Mouse (Mus musculus) C2C12 (cell line): ENCODE data around the gene Ephx4. TPM values are rescaled to one million over a fixed set of nuclear protein-coding genes. Genes with fewer than 3 reads are reported as not detected.

Experiments used
- H3K27me3 ChIP-seq: one replicate; pipeline ENCODE4 v1.6.1; 2011; ENCODE audit not compliant: control insufficient read depth, insufficient read depth, insufficient read length
- H3K36me3 ChIP-seq: one replicate; pipeline ENCODE4 v1.6.1; 2011; ENCODE audit not compliant: control insufficient read depth, insufficient read depth
- H3K4me3 ChIP-seq: one replicate; pipeline ENCODE4 v1.5.1; 2011; ENCODE audit warnings: mild to moderate bottlenecking, control low read depth; ENCODE audit not compliant: poor library complexity, insufficient read depth, severe bottlenecking
- H3K79me2 ChIP-seq: one replicate; pipeline ENCODE4 v1.6.1; 2011; ENCODE audit not compliant: control insufficient read depth, insufficient read depth
- H3K79me3 ChIP-seq: one replicate; pipeline ENCODE4 v1.6.1; 2011; ENCODE audit warnings: low read depth, control low read depth
- H3ac ChIP-seq: one replicate; pipeline ENCODE3; 2011; ENCODE audit warnings: low read depth; ENCODE audit not compliant: control insufficient read depth, insufficient read length
- CEBPB ChIP-seq: IDR thresholded peaks from one replicate; pipeline ENCODE4 v1.6.1; 2011; ENCODE audit warnings: low read depth, mild to moderate bottlenecking, control low read depth, moderate library complexity
- CTCF ChIP-seq: IDR thresholded peaks from one replicate; pipeline ENCODE4 v1.5.1; 2011; ENCODE audit not compliant: control insufficient read depth, insufficient read depth, insufficient read length
- FOSL1 ChIP-seq: IDR thresholded peaks from one replicate; pipeline ENCODE4 v1.8.0; 2011; ENCODE audit warnings: mild to moderate bottlenecking, low read length; ENCODE audit not compliant: poor library complexity, insufficient read depth, severe bottlenecking
- MAX ChIP-seq: IDR thresholded peaks from one replicate; pipeline ENCODE4 v1.6.1; 2011; ENCODE audit warnings: mild to moderate bottlenecking, control low read depth
- MYOD1 ChIP-seq: IDR thresholded peaks from one replicate; pipeline ENCODE4 v1.6.1; 2011; ENCODE audit warnings: low read depth; ENCODE audit not compliant: control insufficient read depth, insufficient read length
- MYOG ChIP-seq: IDR thresholded peaks from one replicate; pipeline ENCODE4 v1.6.1; 2011; ENCODE audit not compliant: control insufficient read depth, insufficient read length; ENCODE audit errors: extremely low read depth
- USF1 ChIP-seq: IDR thresholded peaks from one replicate; pipeline ENCODE4 v1.6.1; 2011; ENCODE audit warnings: low read depth, mild to moderate bottlenecking, control low read depth, moderate library complexity
- polyA plus RNA-seq: library from polyadenylated mRNA; unstranded; fragments of >200 nt; fragmentation: generic; extraction: Trizol; gene quantifications from one replicate; pipeline ENCODE4 v1.2.1, GENCODE M21; 2012; ENCODE audit warnings: missing spikeins

The Ephx4 gene
- polyA plus RNA-seq, 1 experiment: not detected

DNA sequence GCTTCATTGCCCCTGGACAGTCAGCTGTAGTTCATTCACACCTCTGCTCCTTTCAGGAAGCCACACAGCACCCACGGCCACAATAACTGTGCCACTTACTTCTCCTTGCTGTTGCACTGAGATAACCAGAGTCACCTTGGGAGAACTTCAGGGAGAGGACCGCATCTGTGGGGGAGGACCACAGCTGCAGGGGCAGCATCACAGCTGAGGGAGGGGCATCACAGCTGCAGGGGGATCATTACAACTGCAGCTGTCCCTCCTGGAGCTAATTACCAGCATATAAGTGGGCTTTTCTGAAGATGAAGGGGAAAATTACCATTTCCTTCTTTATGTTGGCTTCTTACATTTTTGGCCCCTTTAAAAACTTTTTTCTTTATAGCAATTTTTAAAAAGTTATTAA is 8.1 kb upstream of the Ephx4 start:
- H3K79me2 ChIP-seq: no peaks in the 10 kb centered on the region
- H3K79me3 ChIP-seq: no peaks in the 10 kb centered on the region
- no peak overlapping the region for H3ac ChIP-seq
- H3K4me3 ChIP-seq: no peak overlapping the region
- H3K27me3 ChIP-seq: peaks cover 7% of the 10 kb centered on the region
- no peak for TF ChIP-seq CTCF
- no peak for TF ChIP-seq FOSL1
- TF ChIP-seq MYOG: no peak
- no peak for TF ChIP-seq MAX
- TF ChIP-seq CEBPB: no peak
- no peak for TF ChIP-seq MYOD1
- TF ChIP-seq USF1: no peak
- H3K36me3 ChIP-seq: no peaks in the 10 kb centered on the region

DNA sequence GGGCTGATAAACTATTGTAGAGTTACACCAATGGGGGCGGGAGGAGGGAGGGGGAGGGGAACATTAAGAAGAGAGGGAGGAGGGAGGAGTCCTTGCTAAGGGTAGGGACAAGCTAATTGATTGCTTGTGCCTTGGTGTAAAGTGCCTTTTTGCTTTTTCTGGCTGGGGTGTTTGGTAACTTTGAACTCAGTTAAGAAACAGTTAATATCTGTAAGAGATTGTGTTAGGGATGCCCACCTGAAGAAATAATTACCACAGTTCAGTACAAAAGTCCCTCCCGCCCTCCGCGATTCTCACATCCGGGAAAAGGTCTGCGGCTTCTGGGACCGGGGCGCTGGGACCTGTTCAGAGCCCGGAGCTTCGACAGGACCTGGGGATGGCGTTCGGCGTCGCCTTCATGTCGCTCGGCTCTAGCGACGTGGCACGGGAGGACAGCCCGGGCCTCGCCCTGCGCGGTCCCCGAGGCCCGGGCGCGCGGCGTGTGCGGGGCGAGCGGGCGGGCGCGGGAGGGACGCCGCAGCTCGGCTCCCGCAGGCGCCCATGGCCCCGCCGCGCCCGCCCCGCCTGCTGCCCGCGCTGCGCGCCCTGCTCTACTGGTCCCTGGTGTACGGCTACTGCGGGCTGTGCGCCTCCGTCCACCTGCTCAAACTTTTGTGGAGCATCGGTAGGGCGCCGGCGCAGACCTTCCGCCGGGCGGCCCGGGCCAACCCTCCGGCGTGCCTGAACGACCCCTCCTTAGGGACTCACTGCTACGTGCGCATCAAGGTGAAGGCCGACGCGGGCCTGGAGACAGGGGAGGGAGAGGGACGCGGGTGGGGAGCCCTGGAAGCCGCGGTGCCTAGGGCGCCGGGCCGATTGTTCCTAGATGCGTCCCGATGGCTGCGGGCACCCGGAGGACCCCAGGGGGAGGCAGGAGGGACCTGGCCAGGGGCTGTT is 743 bp downstream of the Ephx4 start:
- no peak overlapping the region for H3K4me3 ChIP-seq
- no peaks in the 10 kb centered on the region for H3K79me3 ChIP-seq
- H3ac ChIP-seq: no peak overlapping the region
- TF ChIP-seq MYOD1 (no peak), CEBPB (no peak), MAX (no peak), CTCF (no peak), FOSL1 (no peak), USF1 (no peak)
- H3K79me2 ChIP-seq: no peaks in the 10 kb centered on the region
- peaks cover 26% of the 10 kb centered on the region for H3K27me3 ChIP-seq
- no peaks in the 10 kb centered on the region for H3K36me3 ChIP-seq

GRCm38 (mm10) chr5:107403947-107404684 is 1.6 kb downstream of the Ephx4 start:
- Histone ChIP-seq H3K79me3 (no peaks in the 10 kb centered on the region), H3K36me3 (no peaks in the 10 kb centered on the region), H3ac (no peak overlapping the region), H3K4me3 (no peak overlapping the region), H3K79me2 (no peaks in the 10 kb centered on the region), H3K27me3 (peaks cover 26% of the 10 kb centered on the region)
- no peak for TF ChIP-seq MAX
- no peak for TF ChIP-seq MYOD1
- TF ChIP-seq CTCF: no peak
- no peak for TF ChIP-seq MYOG

GRCm38 (mm10) chr5:107405361-107405760 is 2.8 kb downstream of the Ephx4 start:
- Histone ChIP-seq H3K79me3 (no peaks in the 10 kb centered on the region), H3K4me3 (no peak overlapping the region), H3K36me3 (no peaks in the 10 kb centered on the region), H3K79me2 (no peaks in the 10 kb centered on the region), H3ac (no peak overlapping the region), H3K27me3 (peaks cover 26% of the 10 kb centered on the region)
- TF ChIP-seq MAX (no peak), CTCF (no peak), MYOD1 (no peak), MYOG (no peak), USF1 (no peak), FOSL1 (no peak), CEBPB (no peak)

DNA sequence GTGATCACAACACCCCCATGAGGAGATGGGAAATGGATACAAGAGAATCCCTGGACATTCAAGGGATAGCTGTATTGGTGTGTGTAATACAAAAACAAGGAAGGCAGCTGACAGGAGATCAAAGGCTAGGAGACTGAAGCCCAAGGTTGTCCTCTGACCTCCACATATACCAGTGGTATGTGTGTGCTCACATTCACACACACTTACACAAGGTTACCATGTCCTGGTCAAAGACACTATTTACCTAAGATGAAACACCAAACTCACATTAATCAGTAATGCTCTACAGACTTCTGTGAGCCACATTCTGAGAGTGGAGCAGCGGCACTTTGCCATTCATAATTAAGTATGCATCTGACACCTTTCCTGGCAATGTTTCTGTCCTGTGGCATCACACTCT is 7.8 kb downstream of the Ephx4 start:
- Histone ChIP-seq H3K27me3 (peaks cover 3% of the 10 kb centered on the region), H3K36me3 (no peaks in the 10 kb centered on the region)

More for the DNA sequence above, 7.8 kb downstream of the Ephx4 start:
- Histone ChIP-seq H3K4me3 (no peak overlapping the region), H3K79me3 (no peaks in the 10 kb centered on the region), H3ac (no peak overlapping the region), H3K79me2 (no peaks in the 10 kb centered on the region)
- TF ChIP-seq CEBPB (no peak), MAX (no peak), CTCF (no peak), USF1 (no peak), FOSL1 (no peak), MYOD1 (no peak), MYOG (no peak)
